Mouse (Mus musculus) midbrain, postnatal 0 days (tissue): ENCODE measurements around the gene Olfr914. TPM values are rescaled to one million over a fixed set of nuclear protein-coding genes. Genes with fewer than 3 reads are reported as not detected.

Source experiments
- ATAC-seq: fragments of 200-750 bp; cut with Nextera tagmentation; 2 replicates; pipeline ENCODE4 v1.8.0; 2017; ENCODE audit warnings: moderate number of reproducible peaks, mild to moderate bottlenecking, moderate TSS enrichment, moderate library complexity; ENCODE audit not compliant: low FRiP score
- DNase-seq: peaks from one replicate; pipeline ENCODE4 v3.0.0-alpha.2; 2015; ENCODE audit warnings: low spot score
- H3K27ac ChIP-seq: fragments of 300-500 bp; sonication (generic); 2 replicates; pipeline ENCODE4 v1.5.1; 2014; ENCODE audit warnings: low read depth, mild to moderate bottlenecking, low read length, mixed read lengths
- H3K27me3 ChIP-seq: fragments of 300-500 bp; sonication (generic); 2 replicates; pipeline ENCODE4 v1.6.1; 2014; ENCODE audit warnings: low read length, control low read depth, mixed read lengths; ENCODE audit not compliant: insufficient read depth
- H3K36me3 ChIP-seq: fragments of 300-500 bp; sonication (generic); 2 replicates; pipeline ENCODE4 v1.6.1; 2014; ENCODE audit warnings: low read length, control low read depth, mixed read lengths; ENCODE audit not compliant: insufficient read depth
- H3K4me1 ChIP-seq: fragments of 300-500 bp; sonication (generic); 2 replicates; pipeline ENCODE4 v1.6.1; 2014; ENCODE audit warnings: mild to moderate bottlenecking, control low read depth, antibody characterized with exemption, low read length, mixed read lengths; ENCODE audit not compliant: insufficient read depth
- H3K4me2 ChIP-seq: fragments of 300-500 bp; sonication (generic); 2 replicates; pipeline ENCODE4 v1.6.1; 2014; ENCODE audit warnings: low read depth, mild to moderate bottlenecking, low read length, mixed read lengths; ENCODE audit not compliant: poor library complexity, severe bottlenecking
- H3K4me3 ChIP-seq: fragments of 300-500 bp; sonication (generic); 2 replicates; pipeline ENCODE4 v1.5.1; 2014; ENCODE audit warnings: low read depth, mild to moderate bottlenecking, low read length, moderate library complexity
- H3K9ac ChIP-seq: fragments of 300-500 bp; sonication (generic); replicated peaks from 2 replicates; pipeline ENCODE4 v1.6.1; 2014; ENCODE audit warnings: mild to moderate bottlenecking, low read length, moderate library complexity, mixed read lengths; ENCODE audit not compliant: poor library complexity, severe bottlenecking
- H3K9me3 ChIP-seq: fragments of 300-500 bp; sonication (generic); 2 replicates; pipeline ENCODE4 v1.6.1; 2016; ENCODE audit warnings: low read length, control low read depth
- CTCF ChIP-seq: IDR thresholded peaks from 2 replicates; pipeline ENCODE4 v1.5.1; 2016; ENCODE audit warnings: antibody characterized with exemption, mild to moderate bottlenecking
- WGBS: fragments of 180-500 bp; shearing (Covaris S2); extraction: QIAGEN DNeasy Blood & Tissue Kit; methylation state at CpG from one replicate; pipeline ENCODE4 v1.1.7; 2014; 5-methylcytosine and 5-hydroxymethylcytosine counted together
- polyA plus RNA-seq: library from polyadenylated mRNA; unstranded; fragments of >200 nt; fragmentation: Nextera tagmentation; extraction: Ambion mirVana; gene quantifications from 2 replicates; pipeline ENCODE4 v1.2.1, GENCODE M21; 2015
- total RNA-seq: library from RNA; depleted of rRNA; stranded (reverse); fragments of >200 nt; gene quantifications from 2 replicates; pipeline ENCODE4 v1.2.3, GENCODE M21; 2014; rRNA removed

Olfr914 gene
- total RNA-seq: not detected in 2 replicates
- not detected in 2 replicates for polyA plus RNA-seq

DNA sequence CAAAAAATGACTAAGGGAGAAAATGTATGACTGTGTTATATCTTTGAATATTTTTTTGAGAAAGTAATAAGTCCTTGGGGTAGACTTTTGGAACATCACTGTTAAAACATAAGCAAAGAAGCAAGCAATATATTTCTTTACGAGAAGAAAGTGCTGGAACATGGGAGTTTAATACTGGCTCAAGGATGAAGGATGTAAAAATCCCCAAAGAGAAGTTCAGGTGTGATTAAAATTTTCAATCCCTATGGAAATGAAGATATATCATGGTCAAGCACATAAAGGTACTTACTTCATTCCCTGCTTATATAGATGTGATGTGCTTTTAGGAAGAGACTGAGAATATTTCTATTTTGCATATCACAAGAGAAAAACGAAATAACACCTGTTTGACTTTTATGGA lies at the start of gene Olfr914:
Gene Olfr914 (plus strand): TSS at position 301 of the 400 bp plus-strand sequence.
- no peak for TF ChIP-seq CTCF
- Histone ChIP-seq H3K4me1 (no peaks in the 10 kb centered on the region), H3K4me3 (no peak within 1 kb of the TSS), H3K9ac (no peak within 1 kb of the TSS), H3K27me3 (no peaks in the 10 kb centered on the region), H3K36me3 (no peaks in the 10 kb centered on the region), H3K9me3 (no peaks in the 10 kb centered on the region), H3K27ac (no peak within 1 kb of the TSS), H3K4me2 (no peak within 1 kb of the TSS)
- no peak for ATAC-seq
- DNase-seq: no peak
- 72% methylated on average over 2 of the region's 2 CpGs for WGBS

GRCm38 (mm10) chr9:38579878-38580277 lies 25.0 kb upstream of the Olfr914 start, which contains the start of gene Olfr912:
TSS of gene Olfr912 (plus strand) at chr9:38580178.
- H3K9me3 ChIP-seq: no peaks in the 10 kb centered on the region
- H3K36me3 ChIP-seq: no peaks in the 10 kb centered on the region
- DNase-seq (no peak), ATAC-seq (no peak)
- WGBS: 82% methylated on average over 1 of the region's 1 CpGs
- no peak within 1 kb of the TSS for H3K4me3 ChIP-seq
- no peak within 1 kb of the TSS for H3K9ac ChIP-seq
- no peak within 1 kb of the TSS for H3K4me2 ChIP-seq
- no peak within 1 kb of the TSS for H3K27ac ChIP-seq
- H3K4me1 ChIP-seq: no peaks in the 10 kb centered on the region
- no peaks in the 10 kb centered on the region for H3K27me3 ChIP-seq
- TF ChIP-seq CTCF: no peak

DNA sequence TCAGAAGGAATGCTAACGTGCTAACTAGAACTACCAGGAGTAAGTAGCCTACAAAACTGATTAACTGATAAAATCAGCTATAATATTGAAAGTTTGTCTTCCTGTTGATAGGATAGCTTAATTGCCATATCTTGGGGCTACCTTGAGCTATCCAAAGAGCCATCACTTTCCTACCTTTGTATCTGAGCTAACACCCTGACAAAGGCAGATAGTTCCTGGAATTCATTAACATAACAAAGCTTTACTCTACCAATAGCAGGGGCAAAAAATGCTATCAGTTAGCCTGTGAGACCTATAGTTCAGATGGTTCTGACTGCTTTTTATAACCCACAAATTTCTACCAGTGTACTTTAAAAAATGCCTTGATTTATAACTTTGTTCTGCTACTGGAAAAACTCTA lies 13.8 kb upstream of the Olfr914 start:
- Histone ChIP-seq H3K36me3 (no peaks in the 10 kb centered on the region), H3K4me2 (no peak overlapping the region), H3K27ac (no peak overlapping the region), H3K9ac (no peak overlapping the region), H3K4me1 (no peaks in the 10 kb centered on the region), H3K4me3 (no peak overlapping the region), H3K9me3 (no peaks in the 10 kb centered on the region), H3K27me3 (no peaks in the 10 kb centered on the region)
- WGBS: 55% methylated on average over 1 of the region's 1 CpGs
- DNase-seq (no peak), ATAC-seq (no peak)
- TF ChIP-seq CTCF: no peak

DNA sequence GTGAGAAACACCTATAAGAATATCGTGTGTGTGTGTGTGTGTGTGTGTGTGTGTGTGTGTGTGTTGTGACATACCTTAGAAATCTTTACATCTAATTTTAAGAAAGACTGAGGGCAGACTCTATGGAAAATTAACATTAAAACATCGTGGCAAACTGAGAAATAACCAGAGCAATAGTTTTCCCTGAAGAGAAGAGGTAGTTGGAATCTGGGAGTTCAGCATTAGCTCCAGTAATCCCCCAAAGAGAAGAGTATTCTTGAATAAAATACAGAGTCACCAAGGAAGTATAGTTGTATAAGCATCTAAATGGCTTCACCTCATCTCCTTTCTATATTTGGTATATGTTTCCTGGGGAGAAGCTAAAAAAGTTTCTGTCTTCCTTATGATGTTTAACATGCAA lies 12.4 kb upstream of the Olfr914 start, which contains the start of gene Olfr913:
Gene Olfr913 (plus strand): TSS at position 301 of the 400 bp plus-strand sequence.
- H3K4me3 ChIP-seq: no peak within 1 kb of the TSS
- no peak within 1 kb of the TSS for H3K4me2 ChIP-seq
- TF ChIP-seq CTCF: no peak
- no peak within 1 kb of the TSS for H3K27ac ChIP-seq
- WGBS: 49% methylated on average over 2 of the region's 2 CpGs
- no peaks in the 10 kb centered on the region for H3K9me3 ChIP-seq
- H3K27me3 ChIP-seq: no peaks in the 10 kb centered on the region
- no peak for DNase-seq
- ATAC-seq: no peak
- no peaks in the 10 kb centered on the region for H3K36me3 ChIP-seq
- no peak within 1 kb of the TSS for H3K9ac ChIP-seq
- H3K4me1 ChIP-seq: no peaks in the 10 kb centered on the region

- DNase-seq (no peak), ATAC-seq (no peak)
- 68% methylated on average over 4 of the region's 4 CpGs for WGBS
- Histone ChIP-seq H3K27me3 (no peaks in the 10 kb centered on the region), H3K4me1 (no peaks in the 10 kb centered on the region), H3K9me3 (no peaks in the 10 kb centered on the region), H3K4me2 (no peak overlapping the region), H3K27ac (no peak overlapping the region), H3K36me3 (no peaks in the 10 kb centered on the region), H3K9ac (no peak overlapping the region), H3K4me3 (no peak overlapping the region)
- TF ChIP-seq CTCF: no peak
These were observed 27.5 kb downstream of the Olfr914 start for GRCm38 (mm10) chr9:38632406-38632805.

DNA sequence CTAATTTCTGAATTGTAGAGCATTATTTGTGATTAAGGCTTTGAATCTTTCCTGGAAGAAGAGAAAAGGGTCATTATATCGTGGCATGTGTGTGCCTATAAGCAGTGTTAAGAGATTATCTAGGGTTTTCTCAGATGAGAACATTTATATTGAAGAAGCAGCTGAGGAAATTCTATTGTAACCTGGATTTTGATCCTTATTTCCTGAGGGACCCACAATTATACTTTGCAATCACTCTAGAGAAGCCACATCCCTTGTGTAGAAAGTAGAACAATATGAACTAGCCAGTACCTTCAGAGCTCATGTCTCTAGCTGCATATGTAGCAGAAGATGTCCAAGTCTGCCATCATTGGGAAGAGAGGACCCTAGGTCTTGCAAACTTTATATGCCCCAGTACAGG lies 54.9 kb downstream of the Olfr914 start, which contains the start of gene Olfr916:
Gene Olfr916 (minus strand): TSS at position 101 of the 400 bp plus-strand sequence.
- ATAC-seq (no peak), DNase-seq (no peak)
- Histone ChIP-seq H3K36me3 (no peaks in the 10 kb centered on the region), H3K9me3 (no peaks in the 10 kb centered on the region), H3K27me3 (no peaks in the 10 kb centered on the region), H3K9ac (no peak within 1 kb of the TSS), H3K4me1 (no peaks in the 10 kb centered on the region), H3K27ac (no peak within 1 kb of the TSS), H3K4me3 (no peak within 1 kb of the TSS), H3K4me2 (no peak within 1 kb of the TSS)
- WGBS: 74% methylated on average over 1 of the region's 1 CpGs
- TF ChIP-seq CTCF: no peak

Other genes starting within 250 kb of the Olfr914 start
- not detected in 2 replicates for gene Olfr250, start 238.2 kb upstream of the Olfr914 start, total RNA-seq
- not detected in 2 replicates for gene Olfr250, start 238.2 kb upstream of the Olfr914 start, polyA plus RNA-seq
- not detected in 2 replicates for gene Olfr251, start 228.0 kb upstream of the Olfr914 start, total RNA-seq
- gene Olfr251, start 228.0 kb upstream of the Olfr914 start, polyA plus RNA-seq: not detected in 2 replicates
- not detected in 2 replicates for gene Olfr147, start 203.4 kb upstream of the Olfr914 start, total RNA-seq
- not detected in 2 replicates for gene Olfr147, start 203.4 kb upstream of the Olfr914 start, polyA plus RNA-seq
- gene Olfr901, start 175.6 kb upstream of the Olfr914 start, total RNA-seq: not detected in 2 replicates
- gene Olfr901, start 175.6 kb upstream of the Olfr914 start, polyA plus RNA-seq: not detected in 2 replicates
- gene Olfr902, start 157.4 kb upstream of the Olfr914 start, total RNA-seq: not detected in 2 replicates
- not detected in 2 replicates for gene Olfr902, start 157.4 kb upstream of the Olfr914 start, polyA plus RNA-seq
- not detected in 2 replicates for gene Olfr904, start 142.0 kb upstream of the Olfr914 start, total RNA-seq
- gene Olfr904, start 142.0 kb upstream of the Olfr914 start, polyA plus RNA-seq: not detected in 2 replicates
- not detected in 2 replicates for gene Olfr905, start 134.0 kb upstream of the Olfr914 start, total RNA-seq
- not detected in 2 replicates for gene Olfr905, start 134.0 kb upstream of the Olfr914 start, polyA plus RNA-seq
- not detected in 2 replicates for gene Olfr906, start 118.0 kb upstream of the Olfr914 start, total RNA-seq
- gene Olfr906, start 118.0 kb upstream of the Olfr914 start, polyA plus RNA-seq: not detected in 2 replicates
- not detected in 2 replicates for gene Olfr907, start 109.3 kb upstream of the Olfr914 start, total RNA-seq
- gene Olfr907, start 109.3 kb upstream of the Olfr914 start, polyA plus RNA-seq: not detected in 2 replicates
- gene Olfr911-ps1, start 83.5 kb upstream of the Olfr914 start, total RNA-seq: not detected in 2 replicates
- not detected in 2 replicates for gene Olfr911-ps1, start 83.5 kb upstream of the Olfr914 start, polyA plus RNA-seq
- not detected in 2 replicates for gene Olfr910, start 67.3 kb upstream of the Olfr914 start, total RNA-seq
- gene Olfr910, start 67.3 kb upstream of the Olfr914 start, polyA plus RNA-seq: not detected in 2 replicates
- gene Olfr912, start 24.9 kb upstream of the Olfr914 start, total RNA-seq: not detected in 2 replicates
- not detected in 2 replicates for gene Olfr912, start 24.9 kb upstream of the Olfr914 start, polyA plus RNA-seq
- gene Olfr913, start 12.3 kb upstream of the Olfr914 start, total RNA-seq: not detected in 2 replicates
- gene Olfr913, start 12.3 kb upstream of the Olfr914 start, polyA plus RNA-seq: not detected in 2 replicates
- gene Olfr916, start 54.8 kb downstream of the Olfr914 start, total RNA-seq: not detected in 2 replicates
- gene Olfr916, start 54.8 kb downstream of the Olfr914 start, polyA plus RNA-seq: not detected in 2 replicates
- gene Olfr917, start 60.7 kb downstream of the Olfr914 start, total RNA-seq: not detected in 2 replicates
- not detected in 2 replicates for gene Olfr917, start 60.7 kb downstream of the Olfr914 start, polyA plus RNA-seq
- gene Olfr918, start 69.5 kb downstream of the Olfr914 start, total RNA-seq: not detected in 2 replicates
- not detected in 2 replicates for gene Olfr918, start 69.5 kb downstream of the Olfr914 start, polyA plus RNA-seq
- not detected in 2 replicates for gene Olfr919, start 98.6 kb downstream of the Olfr914 start, total RNA-seq
- gene Olfr919, start 98.6 kb downstream of the Olfr914 start, polyA plus RNA-seq: not detected in 2 replicates
- 9.9 and 11.3 TPM in 2 replicates for gene Vwa5a, start 113.2 kb downstream of the Olfr914 start, total RNA-seq
- 5.5 and 6.0 TPM in 2 replicates for gene Vwa5a, start 113.2 kb downstream of the Olfr914 start, polyA plus RNA-seq
- under 0.01 and 0.05 TPM in 2 replicates for gene Olfr920, start 147.2 kb downstream of the Olfr914 start, total RNA-seq
- 0.02 and 0.04 TPM in 2 replicates for gene Olfr920, start 147.2 kb downstream of the Olfr914 start, polyA plus RNA-seq
- not detected in 2 replicates for gene Olfr921, start 168.0 kb downstream of the Olfr914 start, total RNA-seq
- gene Olfr921, start 168.0 kb downstream of the Olfr914 start, polyA plus RNA-seq: not detected in 2 replicates
- not detected in 2 replicates for gene Olfr922, start 209.5 kb downstream of the Olfr914 start, total RNA-seq
- not detected in 2 replicates for gene Olfr922, start 209.5 kb downstream of the Olfr914 start, polyA plus RNA-seq
- gene Olfr923, start 221.4 kb downstream of the Olfr914 start, total RNA-seq: not detected in 2 replicates
- not detected in 2 replicates for gene Olfr923, start 221.4 kb downstream of the Olfr914 start, polyA plus RNA-seq
- gene Olfr924, start 239.3 kb downstream of the Olfr914 start, total RNA-seq: not detected in 2 replicates
- gene Olfr924, start 239.3 kb downstream of the Olfr914 start, polyA plus RNA-seq: not detected in 2 replicates
- not detected in 2 replicates for gene Olfr26, start 250.0 kb downstream of the Olfr914 start, total RNA-seq
- not detected in 2 replicates for gene Olfr26, start 250.0 kb downstream of the Olfr914 start, polyA plus RNA-seq